Mouse (Mus musculus) lung, embryonic 16.5 days (tissue): Measurements from ENCODE around the gene Fam71e1. TPM values are rescaled to one million over a fixed set of nuclear protein-coding genes. Genes with fewer than 3 reads are reported as not detected.
A peak's percentile ranks its signal among the peaks of the same experiment; 100 is the strongest.

Source experiments
- ATAC-seq: fragments of 200-750 bp; cut with Nextera tagmentation; 2 replicates; pipeline ENCODE4 v1.8.0; 2017; ENCODE audit warnings: low read depth, mild to moderate bottlenecking, moderate library complexity
- H3K27ac ChIP-seq: fragments of 300-500 bp; sonication (generic); 2 replicates; pipeline ENCODE4 v1.5.1; 2014; ENCODE audit warnings: mild to moderate bottlenecking, control low read depth, low read length
- H3K27me3 ChIP-seq: fragments of 300-500 bp; sonication (generic); 2 replicates; pipeline ENCODE4 v1.6.1; 2014; ENCODE audit warnings: low read depth, low read length, mixed read lengths; ENCODE audit not compliant: control insufficient read depth, insufficient read depth
- H3K36me3 ChIP-seq: fragments of 300-500 bp; sonication (generic); 2 replicates; pipeline ENCODE4 v1.6.1; 2014; ENCODE audit warnings: low read length; ENCODE audit not compliant: control insufficient read depth, insufficient read depth
- H3K4me1 ChIP-seq: fragments of 300-500 bp; sonication (generic); replicated peaks from 2 replicates; pipeline ENCODE4 v1.6.1; 2014; ENCODE audit warnings: low read length, mixed read lengths; ENCODE audit not compliant: control insufficient read depth, insufficient read depth
- H3K4me2 ChIP-seq: fragments of 300-500 bp; sonication (generic); 2 replicates; pipeline ENCODE4 v1.6.1; 2014; ENCODE audit warnings: low read depth, low read length, control low read depth
- H3K4me3 ChIP-seq: fragments of 300-500 bp; sonication (generic); 2 replicates; pipeline ENCODE4 v1.5.1; 2014; ENCODE audit warnings: mild to moderate bottlenecking, low read length, control low read depth
- H3K9ac ChIP-seq: fragments of 300-500 bp; sonication (generic); 2 replicates; pipeline ENCODE4 v1.6.1; 2014; ENCODE audit warnings: low read length, control low read depth
- H3K9me3 ChIP-seq: fragments of 300-500 bp; sonication (generic); 2 replicates; pipeline ENCODE4 v1.6.1; 2016; ENCODE audit warnings: low read length; ENCODE audit not compliant: control insufficient read depth
- WGBS: fragments of 180-500 bp; shearing (Covaris S2); extraction: QIAGEN DNeasy Blood & Tissue Kit; methylation state at CpG from one replicate; pipeline ENCODE4 v1.1.7; 2014; 5-methylcytosine and 5-hydroxymethylcytosine counted together
- polyA plus RNA-seq: library from polyadenylated mRNA; unstranded; fragments of >200 nt; fragmentation: Nextera tagmentation; extraction: Ambion mirVana; gene quantifications from 2 replicates; pipeline ENCODE4 v1.2.1, GENCODE M21; 2015

Fam71e1 gene
- polyA plus RNA-seq, 1 experiment from 2014 or later: 9.5 TPM

DNA sequence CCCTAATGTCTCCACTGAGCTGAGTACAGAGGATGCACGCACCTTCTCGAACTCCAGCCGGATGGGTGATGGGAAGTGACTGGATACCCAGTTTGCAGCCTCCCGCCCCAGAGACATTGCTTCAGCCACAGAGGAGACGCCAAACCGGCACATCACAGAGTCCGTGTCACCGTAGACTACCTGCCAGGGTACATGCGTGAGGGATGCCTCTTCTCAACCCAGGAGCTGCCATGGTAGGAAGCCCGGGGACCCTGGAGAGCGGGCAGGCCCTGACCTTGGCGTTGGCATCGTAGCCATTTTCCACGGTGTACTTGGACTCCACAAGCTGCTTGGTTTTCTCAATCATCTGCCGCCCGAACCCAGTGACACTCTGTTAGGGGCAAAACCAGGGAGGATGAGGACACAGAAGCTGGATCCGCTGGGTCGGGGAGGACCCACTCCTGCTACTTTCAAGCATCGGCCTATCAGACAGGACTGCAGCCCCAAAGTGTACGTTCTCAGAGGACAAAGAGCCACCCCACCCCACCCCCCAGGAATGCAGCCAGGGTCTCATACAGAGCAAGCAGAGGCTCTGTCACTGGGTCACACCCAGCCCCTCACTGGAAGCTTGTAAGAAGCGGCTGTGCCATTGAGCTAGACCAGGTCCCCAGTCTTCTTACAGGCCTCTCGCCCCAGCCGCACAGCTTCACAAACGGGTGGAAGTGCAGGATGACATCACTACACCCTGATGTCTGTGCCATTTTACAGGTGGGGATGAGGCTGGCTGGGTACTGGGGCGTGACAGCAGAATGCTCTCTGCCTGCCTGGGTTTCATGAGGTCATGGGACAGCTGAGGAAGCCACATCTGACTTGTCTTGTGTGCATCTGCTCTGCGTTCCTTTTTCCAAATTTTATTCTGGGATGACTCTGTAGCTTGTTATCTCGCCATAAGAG is 39.5 kb downstream of the Fam71e1 start:
- 90% methylated on average over 27 of the region's 27 CpGs for WGBS
- no peak overlapping the region for H3K27ac ChIP-seq
- H3K9me3 ChIP-seq: no peaks in the 10 kb centered on the region
- no peak overlapping the region for H3K4me2 ChIP-seq
- H3K4me1 ChIP-seq: no peaks in the 10 kb centered on the region
- no peak overlapping the region for H3K9ac ChIP-seq
- no peaks in the 10 kb centered on the region for H3K27me3 ChIP-seq
- H3K36me3 ChIP-seq: peaks cover 50% of the 10 kb centered on the region
- H3K4me3 ChIP-seq: no peak overlapping the region
- no peak for ATAC-seq

DNA sequence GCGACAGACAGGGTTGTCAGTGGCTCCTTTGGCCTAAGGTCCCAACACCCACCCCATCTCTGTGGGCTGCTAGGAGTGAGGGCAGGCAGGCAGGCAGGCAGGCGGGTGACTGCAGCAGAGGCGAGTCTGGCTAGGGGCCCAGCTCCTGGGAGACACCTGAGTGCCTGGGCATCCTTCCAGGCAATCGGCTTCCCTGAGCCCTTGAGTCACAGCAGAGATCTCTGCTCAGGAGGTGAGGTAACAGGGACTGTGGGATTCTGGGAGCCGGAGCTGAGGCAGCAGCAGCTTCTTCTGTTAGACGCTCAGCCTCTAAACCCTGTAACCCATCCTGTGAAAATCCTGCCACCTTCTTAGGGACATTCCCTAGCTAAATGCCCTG is 40.2 kb downstream of the Fam71e1 start:
- H3K4me1 ChIP-seq: no peaks in the 10 kb centered on the region
- no peaks in the 10 kb centered on the region for H3K27me3 ChIP-seq
- peaks cover 54% of the 10 kb centered on the region for H3K36me3 ChIP-seq
- no peak overlapping the region for H3K9ac ChIP-seq
- no peak overlapping the region for H3K4me3 ChIP-seq
- H3K4me2 ChIP-seq: no peak overlapping the region
- H3K9me3 ChIP-seq: no peaks in the 10 kb centered on the region
- ATAC-seq: no peak
- H3K27ac ChIP-seq: no peak overlapping the region
- WGBS: 75% methylated on average over 6 of the region's 6 CpGs

DNA sequence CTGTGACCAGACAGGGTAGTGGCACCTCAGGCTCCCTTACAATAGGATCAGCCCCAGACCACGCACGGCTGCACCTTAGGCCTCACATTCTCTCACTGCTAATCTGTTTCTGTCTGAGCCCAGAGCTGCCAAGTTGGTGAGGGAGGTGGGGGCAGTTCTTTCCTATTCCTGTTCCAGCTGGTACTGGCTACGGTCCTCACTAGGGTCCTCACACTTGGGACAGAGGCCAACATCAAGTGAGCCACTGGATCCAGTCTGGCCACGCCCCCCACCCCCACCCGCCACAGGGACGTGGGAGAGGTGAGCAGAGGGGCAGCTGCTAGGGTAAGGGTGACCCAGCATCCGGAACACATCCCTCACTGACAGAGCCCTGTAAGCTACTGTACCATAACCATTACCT is 40.6 kb downstream of the Fam71e1 start:
- no peak overlapping the region for H3K9ac ChIP-seq
- WGBS: 61% methylated on average over 7 of the region's 7 CpGs

DNA sequence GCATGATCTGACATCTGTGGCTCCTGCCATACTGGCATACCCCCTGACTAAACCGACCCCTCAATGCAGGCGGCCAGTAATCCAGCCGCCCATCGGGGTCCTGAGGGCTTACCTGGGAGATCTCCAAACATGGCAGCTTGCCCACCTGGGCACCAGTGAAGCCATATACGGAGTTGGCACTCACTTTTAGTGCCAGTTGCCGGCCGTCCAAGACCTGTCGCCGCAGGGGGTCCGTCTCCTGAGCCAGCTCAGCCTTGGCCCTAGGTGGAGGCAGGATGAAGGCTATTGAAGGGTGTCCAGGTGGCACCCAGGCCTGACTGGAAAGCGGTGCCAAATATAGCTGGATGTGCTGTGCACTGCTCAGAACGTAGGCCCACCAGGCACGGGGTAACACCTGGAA is 41.1 kb downstream of the Fam71e1 start:
- no peak overlapping the region for H3K4me3 ChIP-seq
- no peak overlapping the region for H3K9ac ChIP-seq
- no peak overlapping the region for H3K27ac ChIP-seq
- H3K9me3 ChIP-seq: no peaks in the 10 kb centered on the region
- no peak overlapping the region for H3K4me2 ChIP-seq
- no peak for ATAC-seq
- H3K36me3 ChIP-seq: peaks cover 58% of the 10 kb centered on the region
- H3K27me3 ChIP-seq: no peaks in the 10 kb centered on the region
- H3K4me1 ChIP-seq: no peaks in the 10 kb centered on the region
- 88% methylated on average over 13 of the region's 13 CpGs for WGBS

More for the DNA sequence above, 40.6 kb downstream of the Fam71e1 start:
- Histone ChIP-seq H3K4me3 (no peak overlapping the region), H3K27ac (no peak overlapping the region), H3K27me3 (no peaks in the 10 kb centered on the region), H3K4me2 (no peak overlapping the region), H3K4me1 (no peaks in the 10 kb centered on the region), H3K9me3 (no peaks in the 10 kb centered on the region), H3K36me3 (peaks cover 57% of the 10 kb centered on the region)
- no peak for ATAC-seq

DNA sequence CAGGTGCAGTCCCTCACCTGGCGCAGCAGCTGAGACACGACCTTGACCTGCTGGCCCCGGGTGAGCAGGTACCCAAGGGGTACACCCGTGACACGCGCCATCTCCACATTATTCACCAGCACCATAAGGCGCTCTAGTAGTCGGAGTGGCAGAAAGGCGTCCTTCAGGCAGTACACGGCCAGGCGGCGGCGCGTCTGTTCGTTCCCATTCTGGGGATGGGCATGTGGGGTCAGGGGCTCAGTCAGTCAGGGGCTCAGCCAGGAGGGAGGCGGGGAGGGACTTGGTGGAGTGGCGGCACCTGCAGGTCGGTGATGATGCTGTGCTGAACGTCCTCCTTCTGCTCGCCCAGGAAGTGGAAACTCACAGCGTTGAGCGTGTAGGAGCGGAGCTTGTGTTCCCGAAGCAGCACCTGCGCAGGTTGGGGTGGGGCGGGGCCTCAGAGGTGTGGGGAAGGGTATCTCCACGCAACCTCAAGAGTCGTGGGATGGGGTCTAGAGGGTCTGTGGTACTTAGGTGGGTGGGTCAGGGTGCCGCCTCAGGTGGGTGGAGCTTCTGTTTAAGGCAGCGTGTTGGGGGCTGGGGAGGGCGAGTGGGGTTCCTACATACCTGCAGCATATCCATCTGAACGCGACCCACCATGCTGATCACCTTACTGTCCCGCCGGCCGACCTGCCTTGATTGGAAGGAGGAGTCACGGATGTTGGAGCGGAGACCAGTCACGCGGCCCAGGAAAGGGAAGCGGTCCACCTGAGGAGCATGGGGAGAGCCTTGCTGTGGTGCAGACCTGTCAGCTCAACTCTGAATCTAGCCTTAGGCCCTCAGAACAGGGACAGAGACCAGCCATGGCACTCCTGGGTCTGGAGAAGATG is 42.6 kb downstream of the Fam71e1 start:
- Histone ChIP-seq H3K36me3 (peaks cover 58% of the 10 kb centered on the region), H3K27ac (no peak overlapping the region), H3K4me2 (no peak overlapping the region), H3K9ac (no peak overlapping the region), H3K27me3 (no peaks in the 10 kb centered on the region), H3K4me1 (no peaks in the 10 kb centered on the region), H3K9me3 (no peaks in the 10 kb centered on the region), H3K4me3 (no peak overlapping the region)
- 89% methylated on average over 41 of the region's 41 CpGs for WGBS
- ATAC-seq: no peak

DNA sequence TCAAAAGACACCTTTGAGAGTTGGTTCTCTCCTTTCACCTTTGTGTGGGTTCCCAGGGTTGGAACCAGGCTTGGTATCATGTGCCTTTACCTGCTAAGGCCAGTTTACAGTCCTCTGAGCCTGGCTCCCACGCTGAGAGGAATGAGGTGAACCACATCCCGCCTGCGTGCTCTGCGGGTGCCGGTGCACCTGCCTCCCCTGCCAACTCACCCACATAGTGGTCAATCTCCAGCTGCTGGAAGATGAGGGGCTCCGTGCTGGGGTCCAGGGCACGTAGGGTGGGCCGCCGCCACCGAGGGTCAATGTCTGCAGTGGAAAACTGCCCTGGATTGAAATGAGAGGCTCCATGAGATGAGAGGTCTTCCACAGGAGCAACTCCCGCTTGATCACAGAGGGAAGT is 46.2 kb downstream of the Fam71e1 start:
- Histone ChIP-seq H3K27ac (no peak overlapping the region), H3K36me3 (peaks cover 31% of the 10 kb centered on the region), H3K4me1 (peaks cover 7% of the 10 kb centered on the region), H3K4me3 (no peak overlapping the region), H3K9ac (no peak overlapping the region), H3K9me3 (no peaks in the 10 kb centered on the region), H3K4me2 (no peak overlapping the region), H3K27me3 (no peaks in the 10 kb centered on the region)
- no peak for ATAC-seq
- 93% methylated on average over 11 of the region's 11 CpGs for WGBS

DNA sequence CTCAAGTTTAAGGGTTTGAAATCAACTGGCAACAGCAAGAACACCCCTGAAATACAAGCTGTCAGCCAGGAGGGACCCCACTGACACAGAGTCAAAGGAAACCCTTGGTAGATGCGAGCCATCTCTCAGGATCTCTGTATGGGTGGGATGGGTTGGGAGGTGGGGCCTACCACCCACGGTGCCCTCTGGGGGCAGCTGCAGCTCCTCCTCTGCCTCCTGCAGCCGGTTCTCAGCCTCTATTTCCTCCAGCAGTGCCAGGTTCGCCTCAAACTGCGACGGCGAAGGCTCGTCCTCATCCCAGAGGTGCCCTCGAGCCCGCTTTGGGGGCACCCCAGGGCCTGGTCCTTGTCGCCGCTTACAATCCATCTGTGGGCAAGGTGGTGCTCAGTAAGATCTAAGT is 46.7 kb downstream of the Fam71e1 start:
- peaks cover 12% of the 10 kb centered on the region for H3K4me1 ChIP-seq
- H3K9ac ChIP-seq: no peak overlapping the region
- H3K36me3 ChIP-seq: peaks cover 27% of the 10 kb centered on the region
- ATAC-seq: no peak
- no peaks in the 10 kb centered on the region for H3K9me3 ChIP-seq
- no peak overlapping the region for H3K4me2 ChIP-seq
- no peak overlapping the region for H3K27ac ChIP-seq
- WGBS: 69% methylated on average over 12 of the region's 12 CpGs
- no peak overlapping the region for H3K4me3 ChIP-seq
- no peaks in the 10 kb centered on the region for H3K27me3 ChIP-seq

DNA sequence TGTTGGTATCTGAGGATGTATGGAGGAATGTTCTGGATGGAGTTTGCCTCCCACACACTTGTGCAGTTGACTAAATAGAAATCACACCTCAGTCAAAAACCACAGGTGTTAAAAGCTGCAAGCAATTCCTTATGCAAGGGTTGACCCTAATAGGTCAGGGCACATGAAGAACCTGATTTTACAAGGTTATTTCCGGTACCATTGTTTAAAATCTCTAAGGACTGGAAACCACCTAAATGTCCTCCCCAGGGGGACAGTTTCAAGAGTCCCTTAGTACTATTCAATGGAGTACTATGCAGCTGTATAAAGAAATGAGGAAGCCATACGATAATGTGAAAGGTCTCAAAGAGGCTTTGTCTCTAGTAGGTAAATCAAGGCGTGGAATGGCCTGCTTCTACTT is 49.9 kb downstream of the Fam71e1 start:
- H3K4me1 ChIP-seq: peaks cover 12% of the 10 kb centered on the region
- no peak overlapping the region for H3K4me2 ChIP-seq
- H3K9ac ChIP-seq: no peak overlapping the region
- WGBS: over 99% methylated on average over 3 of the region's 3 CpGs
- peaks cover 24% of the 10 kb centered on the region for H3K36me3 ChIP-seq
- no peak overlapping the region for H3K4me3 ChIP-seq
- no peak for ATAC-seq
- no peak overlapping the region for H3K27ac ChIP-seq
- H3K9me3 ChIP-seq: no peaks in the 10 kb centered on the region
- no peaks in the 10 kb centered on the region for H3K27me3 ChIP-seq

DNA sequence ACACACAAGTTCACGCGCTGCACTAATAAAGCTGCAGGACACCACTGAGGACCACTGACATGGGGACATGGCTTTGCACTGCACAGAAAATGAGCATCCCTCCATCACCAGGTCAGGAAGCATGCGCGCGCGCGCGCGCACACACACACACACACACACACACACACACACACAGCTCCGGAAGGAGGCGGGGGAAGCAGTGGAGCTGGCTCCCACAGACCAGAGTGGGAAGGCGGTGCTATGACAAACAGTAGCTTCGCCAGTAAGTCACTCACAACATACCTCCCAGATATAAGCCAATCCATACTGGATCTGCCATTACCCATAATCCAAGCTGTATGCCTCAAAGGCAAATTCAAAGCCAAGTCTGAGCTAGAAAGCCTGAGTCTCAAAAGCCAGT is 50.7 kb downstream of the Fam71e1 start:
- peaks cover 12% of the 10 kb centered on the region for H3K4me1 ChIP-seq
- H3K9me3 ChIP-seq: no peaks in the 10 kb centered on the region
- 90% methylated on average over 13 of the region's 13 CpGs for WGBS
- ATAC-seq: no peak
- peak overlapping the region; percentile 54 for H3K4me3 ChIP-seq
- peaks cover 28% of the 10 kb centered on the region for H3K36me3 ChIP-seq
- H3K27me3 ChIP-seq: no peaks in the 10 kb centered on the region
- H3K4me2 ChIP-seq: peak overlapping the region; percentile 76
- H3K27ac ChIP-seq: no peak overlapping the region
- H3K9ac ChIP-seq: peak overlapping the region; percentile 62; the same call in 1 of the 2 replicates
